Mouse (Mus musculus) intestine, embryonic 15.5 days (tissue): ENCODE data around the gene Sytl3. TPM values are rescaled to one million over a fixed set of nuclear protein-coding genes. Genes with fewer than 3 reads are reported as not detected.

Experiments
- ATAC-seq: fragments of 200-750 bp; cut with Nextera tagmentation; 2 replicates; pipeline ENCODE4 v1.8.0; 2017; ENCODE audit warnings: moderate TSS enrichment, moderate library complexity
- H3K27ac ChIP-seq: fragments of 300-500 bp; sonication (generic); 2 replicates; pipeline ENCODE4 v1.5.1; 2015; ENCODE audit warnings: mild to moderate bottlenecking, inconsistent platforms
- H3K27me3 ChIP-seq: fragments of 300-500 bp; sonication (generic); replicated peaks from 2 replicates; pipeline ENCODE4 v1.6.1; 2015; ENCODE audit warnings: inconsistent platforms
- H3K36me3 ChIP-seq: fragments of 300-500 bp; sonication (generic); 2 replicates; pipeline ENCODE4 v1.6.1; 2015; ENCODE audit warnings: inconsistent platforms
- H3K4me1 ChIP-seq: fragments of 300-500 bp; sonication (generic); replicated peaks from 2 replicates; pipeline ENCODE4 v1.6.1; 2015; ENCODE audit warnings: inconsistent platforms
- H3K4me2 ChIP-seq: fragments of 300-500 bp; sonication (generic); replicated peaks from 2 replicates; pipeline ENCODE4 v1.6.1; 2015; ENCODE audit warnings: mild to moderate bottlenecking, inconsistent platforms
- H3K4me3 ChIP-seq: fragments of 300-500 bp; sonication (generic); replicated peaks from 2 replicates; pipeline ENCODE4 v1.5.1; 2015; ENCODE audit warnings: inconsistent platforms
- H3K9ac ChIP-seq: fragments of 300-500 bp; sonication (generic); 2 replicates; pipeline ENCODE4 v1.6.1; 2015; ENCODE audit warnings: inconsistent platforms
- H3K9me3 ChIP-seq: fragments of 300-500 bp; sonication (generic); 2 replicates; pipeline ENCODE4 v1.6.1; 2016; ENCODE audit warnings: inconsistent platforms
- WGBS: fragments of 180-500 bp; shearing (Covaris S2); methylation state at CpG from one replicate; pipeline ENCODE4 v1.1.7; 2015; 5-methylcytosine and 5-hydroxymethylcytosine counted together
- polyA plus RNA-seq: library from polyadenylated mRNA; unstranded; fragments of >200 nt; fragmentation: Nextera tagmentation; extraction: Ambion mirVana; gene quantifications from 2 replicates; pipeline ENCODE4 v1.2.1, GENCODE M21; 2015

The Sytl3 gene
- polyA plus RNA-seq, 1 experiment from 2014 or later = 1.9 TPM

DNA sequence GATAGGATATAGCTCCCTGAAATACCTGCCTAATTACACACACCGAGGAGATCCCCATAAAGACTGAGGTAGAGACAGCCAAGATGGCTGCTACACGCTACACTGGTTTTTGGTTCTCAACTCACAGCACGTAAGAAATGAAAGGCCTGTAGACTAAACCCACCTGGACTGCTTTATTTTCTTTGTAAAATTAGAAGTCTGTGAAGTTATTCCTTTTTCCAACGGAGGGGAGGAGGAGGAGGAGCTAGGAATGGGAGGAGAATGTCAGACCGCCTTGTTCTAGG lies 113.5 kb downstream of the Sytl3 start:
- Histone ChIP-seq H3K27me3 (no peaks in the 10 kb centered on the region), H3K9ac (no peak overlapping the region), H3K27ac (no peak overlapping the region), H3K36me3 (no peaks in the 10 kb centered on the region), H3K9me3 (no peaks in the 10 kb centered on the region), H3K4me3 (no peak overlapping the region), H3K4me1 (peaks cover 29% of the 10 kb centered on the region; the same call in 1 of the 2 replicates), H3K4me2 (no peak overlapping the region)
- WGBS = 68% methylated on average over 5 of the region's 5 CpGs
- ATAC-seq = no peak

DNA sequence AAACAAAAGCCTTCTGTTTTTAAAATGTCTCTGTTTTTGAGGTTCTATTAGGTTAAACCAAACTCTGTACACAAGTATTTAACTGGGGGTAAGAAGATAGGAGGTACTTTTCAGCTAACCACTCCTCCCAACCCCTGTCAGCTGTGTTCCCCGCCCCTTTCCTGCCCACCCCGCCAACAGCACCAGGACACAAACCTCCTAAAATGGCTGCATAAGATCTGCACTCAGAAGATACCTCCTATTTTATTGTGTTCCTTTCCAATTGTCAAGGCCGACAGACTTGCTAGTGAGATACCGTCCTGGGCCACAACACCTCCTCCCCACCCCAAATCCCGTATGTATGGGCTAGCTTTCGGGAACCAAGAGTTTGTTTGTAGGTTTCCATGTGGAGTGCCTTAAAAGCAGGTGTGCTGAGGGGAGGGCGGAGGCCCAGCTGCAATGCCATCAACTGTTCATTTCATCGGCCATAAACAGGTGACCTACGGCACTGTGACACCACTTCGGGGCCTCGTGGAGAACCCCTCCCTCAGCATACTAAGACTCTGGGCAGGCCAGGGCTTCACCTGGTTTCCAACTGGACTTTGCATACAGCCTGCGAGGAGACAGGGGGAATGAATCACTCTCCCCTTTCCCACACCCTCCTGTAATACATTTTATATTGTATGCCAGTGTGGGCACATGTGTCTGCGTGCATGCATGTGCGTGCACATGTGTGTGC lies 114.5 kb downstream of the Sytl3 start:
- H3K4me2 ChIP-seq = peak overlapping the region; percentile 15; the same call in 1 of the 2 replicates
- peak; percentile 83 for ATAC-seq
- H3K9ac ChIP-seq = no peak overlapping the region
- no peak overlapping the region for H3K4me3 ChIP-seq
- H3K9me3 ChIP-seq = no peaks in the 10 kb centered on the region
- no peak overlapping the region for H3K27ac ChIP-seq
- H3K4me1 ChIP-seq = peaks cover 30% of the 10 kb centered on the region
- WGBS = 70% methylated on average over 14 of the region's 14 CpGs
- no peaks in the 10 kb centered on the region for H3K36me3 ChIP-seq
- no peaks in the 10 kb centered on the region for H3K27me3 ChIP-seq

DNA sequence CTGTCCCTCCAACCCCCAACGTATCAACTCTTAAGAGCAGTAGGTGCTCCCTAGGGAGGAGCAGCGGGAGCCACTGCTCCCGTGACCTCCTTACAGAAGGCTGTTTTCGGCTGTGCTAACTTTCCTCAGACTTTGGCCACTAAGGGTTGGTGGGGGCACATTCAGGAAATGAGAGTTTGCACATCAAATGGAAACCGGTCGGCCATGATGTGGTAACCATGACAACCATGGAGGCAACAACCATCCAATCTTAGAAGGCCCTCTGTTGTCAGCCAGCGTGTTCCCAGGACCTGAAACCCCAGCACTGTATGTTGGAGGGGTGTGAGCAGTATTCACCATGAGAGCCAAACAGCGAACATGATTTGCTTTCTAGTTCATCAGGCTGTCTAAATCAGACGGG lies 116.3 kb downstream of the Sytl3 start:
- Histone ChIP-seq H3K9me3 (no peaks in the 10 kb centered on the region), H3K27me3 (no peaks in the 10 kb centered on the region), H3K27ac (no peak overlapping the region), H3K36me3 (no peaks in the 10 kb centered on the region), H3K4me3 (no peak overlapping the region), H3K4me1 (peaks cover 36% of the 10 kb centered on the region), H3K9ac (no peak overlapping the region), H3K4me2 (no peak overlapping the region)
- no peak for ATAC-seq
- WGBS = 82% methylated on average over 9 of the region's 9 CpGs

DNA sequence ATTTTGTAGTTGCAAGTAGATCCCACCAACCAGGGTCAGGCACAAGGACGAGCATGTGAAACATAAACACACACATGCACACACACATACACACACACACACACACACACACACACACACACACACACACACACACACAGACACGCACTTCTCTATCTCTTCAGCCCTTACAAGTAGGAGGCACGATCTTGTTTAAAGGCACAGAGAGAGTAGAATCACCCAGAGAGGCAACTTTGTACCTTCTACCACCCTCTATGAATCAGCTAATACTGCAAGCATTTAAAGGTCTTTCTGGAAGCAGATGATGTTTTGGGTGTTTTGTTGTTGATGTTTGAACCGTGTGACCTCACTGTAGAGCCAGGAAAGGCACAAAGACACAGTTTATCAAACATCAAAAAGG lies 116.8 kb downstream of the Sytl3 start:
- H3K4me1 ChIP-seq = peaks cover 36% of the 10 kb centered on the region
- H3K4me2 ChIP-seq = no peak overlapping the region
- ATAC-seq = no peak
- no peak overlapping the region for H3K9ac ChIP-seq
- no peaks in the 10 kb centered on the region for H3K9me3 ChIP-seq
- no peak overlapping the region for H3K4me3 ChIP-seq
- H3K27ac ChIP-seq = no peak overlapping the region
- no peaks in the 10 kb centered on the region for H3K27me3 ChIP-seq
- WGBS = 61% methylated on average over 4 of the region's 4 CpGs
- H3K36me3 ChIP-seq = no peaks in the 10 kb centered on the region

DNA sequence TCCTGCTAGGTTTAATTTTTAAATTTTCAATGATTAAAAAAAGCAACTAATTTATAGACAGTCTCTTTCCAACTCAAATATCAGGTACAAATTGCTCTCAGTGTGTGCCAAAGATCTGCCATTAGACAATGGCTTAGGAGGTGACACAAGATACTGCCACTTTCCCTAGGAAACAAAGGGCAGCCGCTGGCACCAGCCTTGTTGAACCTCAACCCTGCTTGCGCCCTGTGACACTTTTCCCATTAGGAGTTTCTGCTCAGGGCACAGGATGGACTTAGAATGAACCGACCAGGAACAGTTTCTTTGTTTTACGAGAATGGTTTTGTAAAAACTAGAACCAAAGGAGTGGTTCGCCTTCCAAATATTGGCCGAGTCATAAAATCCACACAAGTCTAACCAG lies 117.2 kb downstream of the Sytl3 start:
- H3K9me3 ChIP-seq = no peaks in the 10 kb centered on the region
- H3K36me3 ChIP-seq = no peaks in the 10 kb centered on the region
- no peak overlapping the region for H3K4me3 ChIP-seq
- peak overlapping the region; percentile 88; the same call in 1 of the 2 replicates for H3K4me2 ChIP-seq
- 47% methylated on average over 6 of the region's 6 CpGs for WGBS
- no peak overlapping the region for H3K9ac ChIP-seq
- peaks cover 36% of the 10 kb centered on the region for H3K4me1 ChIP-seq
- no peaks in the 10 kb centered on the region for H3K27me3 ChIP-seq
- H3K27ac ChIP-seq = no peak overlapping the region
- no peak for ATAC-seq

DNA sequence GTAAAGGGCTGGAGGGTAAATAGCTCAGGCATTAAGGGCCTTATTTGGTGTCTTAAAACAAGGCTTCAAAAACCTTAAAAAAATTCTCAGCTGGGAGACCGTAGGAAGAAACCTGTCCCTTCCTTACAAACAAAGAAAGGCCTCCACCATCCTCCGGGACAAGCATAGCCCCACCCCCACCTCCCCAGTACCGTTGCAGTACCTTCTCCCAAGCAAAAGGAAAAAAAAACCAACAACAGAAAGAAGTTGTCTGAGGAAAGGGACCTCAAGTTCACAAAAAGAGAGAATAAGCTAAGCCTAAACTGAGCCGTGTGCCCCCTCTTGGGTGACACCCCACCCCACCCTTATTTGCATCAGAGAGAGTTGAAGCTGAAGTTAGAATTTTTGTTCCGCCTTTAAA lies 117.7 kb downstream of the Sytl3 start:
- ATAC-seq = no peak
- H3K27ac ChIP-seq = no peak overlapping the region
- no peaks in the 10 kb centered on the region for H3K9me3 ChIP-seq
- WGBS = 34% methylated on average over 5 of the region's 5 CpGs
- no peaks in the 10 kb centered on the region for H3K27me3 ChIP-seq
- H3K36me3 ChIP-seq = no peaks in the 10 kb centered on the region
- peaks cover 36% of the 10 kb centered on the region for H3K4me1 ChIP-seq
- no peak overlapping the region for H3K9ac ChIP-seq
- H3K4me3 ChIP-seq = no peak overlapping the region
- peak overlapping the region; percentile 88; the same call in 1 of the 2 replicates for H3K4me2 ChIP-seq

DNA sequence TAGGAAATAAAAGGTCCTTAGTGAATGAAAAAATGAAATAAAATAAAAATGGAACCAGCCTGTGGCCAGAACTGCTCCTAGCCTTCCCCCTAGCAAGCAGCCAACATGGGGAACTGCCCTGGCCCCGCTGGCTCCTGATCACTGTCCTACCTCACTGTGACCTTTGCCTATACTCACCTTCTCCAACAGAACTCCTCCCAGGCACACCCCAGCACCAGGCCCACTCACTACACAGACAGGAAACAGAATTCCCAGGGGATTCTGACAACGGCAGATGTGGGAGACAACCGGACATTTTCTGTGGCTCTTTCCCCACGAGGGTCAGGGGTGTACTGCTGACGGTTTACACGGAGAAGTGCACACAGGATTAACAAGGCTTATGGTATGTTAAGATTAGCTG lies 118.2 kb downstream of the Sytl3 start:
- H3K27ac ChIP-seq = 0 out of 2 replicates have a peak overlapping the region, but pooled peaks have one; percentile 56
- no peaks in the 10 kb centered on the region for H3K27me3 ChIP-seq
- H3K9me3 ChIP-seq = no peaks in the 10 kb centered on the region
- peak overlapping the region; percentile 88 for H3K4me2 ChIP-seq
- H3K4me1 ChIP-seq = peaks cover 34% of the 10 kb centered on the region
- no peaks in the 10 kb centered on the region for H3K36me3 ChIP-seq
- H3K4me3 ChIP-seq = no peak overlapping the region
- no peak overlapping the region for H3K9ac ChIP-seq
- 52% methylated on average over 6 of the region's 6 CpGs for WGBS
- no peak for ATAC-seq

DNA sequence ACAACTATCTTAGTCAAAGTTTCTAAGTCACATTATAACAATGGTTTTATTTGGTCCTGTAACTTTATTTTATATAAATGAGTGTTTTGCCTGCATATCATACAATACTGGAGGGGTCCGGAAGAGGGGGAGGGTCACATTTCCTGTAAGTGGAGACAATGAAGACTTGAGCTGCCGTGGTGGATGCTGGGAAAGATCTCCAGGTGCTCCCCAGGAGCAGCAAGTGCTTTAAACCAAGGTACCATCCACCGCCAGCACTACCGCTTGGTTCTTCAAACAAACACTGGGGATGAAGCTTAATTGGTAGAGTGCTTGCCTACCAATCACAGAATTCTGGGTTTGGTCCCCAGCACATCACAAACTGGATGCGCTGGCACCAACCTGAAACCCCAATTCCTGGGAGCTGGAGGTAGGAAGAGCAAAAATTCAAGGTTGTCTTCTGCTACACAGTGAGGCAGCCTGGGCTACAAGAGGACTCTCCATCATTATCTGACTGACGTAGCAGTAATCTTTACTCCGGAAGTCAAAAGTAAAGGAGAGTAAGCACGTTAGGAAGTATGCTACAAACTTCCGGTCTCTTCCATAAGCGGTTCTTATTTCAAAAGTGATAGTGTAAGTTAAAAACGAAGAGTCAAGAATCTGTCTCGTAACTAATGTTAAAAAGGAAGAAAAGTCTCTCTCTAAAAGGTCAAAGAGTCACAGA lies 118.9 kb downstream of the Sytl3 start:
- no peaks in the 10 kb centered on the region for H3K36me3 ChIP-seq
- H3K27ac ChIP-seq = peak overlapping the region; percentile 30; the same call in 1 of the 2 replicates
- no peaks in the 10 kb centered on the region for H3K9me3 ChIP-seq
- H3K4me3 ChIP-seq = no peak overlapping the region
- H3K4me1 ChIP-seq = peaks cover 35% of the 10 kb centered on the region
- WGBS = 56% methylated on average over 12 of the region's 12 CpGs
- no peaks in the 10 kb centered on the region for H3K27me3 ChIP-seq
- ATAC-seq = no peak
- H3K4me2 ChIP-seq = peak overlapping the region; percentile 88
- H3K9ac ChIP-seq = no peak overlapping the region

DNA sequence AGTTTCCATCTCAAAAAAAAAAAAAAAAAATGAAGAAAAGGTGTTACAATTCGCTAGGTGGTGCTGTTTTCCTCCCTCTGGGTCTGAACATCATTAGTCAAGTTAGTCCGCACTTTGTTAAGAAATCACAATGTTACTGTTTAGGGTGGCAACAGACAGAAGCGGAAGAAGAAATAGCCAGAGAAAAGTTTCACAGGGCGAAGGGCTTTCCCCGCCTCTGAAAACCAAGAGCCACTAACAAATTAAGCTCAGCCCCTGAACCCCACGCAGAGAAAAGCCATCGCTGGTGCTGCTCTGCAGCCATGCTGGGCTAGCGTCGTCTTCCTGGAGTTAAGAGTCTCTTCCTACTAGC lies 119.4 kb downstream of the Sytl3 start:
- ATAC-seq = no peak
- no peaks in the 10 kb centered on the region for H3K36me3 ChIP-seq
- H3K9me3 ChIP-seq = no peaks in the 10 kb centered on the region
- H3K4me3 ChIP-seq = peak overlapping the region; percentile 86
- H3K27ac ChIP-seq = peak overlapping the region; percentile 81
- peak overlapping the region; percentile 88 for H3K4me2 ChIP-seq
- peak overlapping the region; percentile 48 for H3K9ac ChIP-seq
- peaks cover 35% of the 10 kb centered on the region for H3K4me1 ChIP-seq
- WGBS = 2% methylated on average over 9 of the region's 9 CpGs
- no peaks in the 10 kb centered on the region for H3K27me3 ChIP-seq

DNA sequence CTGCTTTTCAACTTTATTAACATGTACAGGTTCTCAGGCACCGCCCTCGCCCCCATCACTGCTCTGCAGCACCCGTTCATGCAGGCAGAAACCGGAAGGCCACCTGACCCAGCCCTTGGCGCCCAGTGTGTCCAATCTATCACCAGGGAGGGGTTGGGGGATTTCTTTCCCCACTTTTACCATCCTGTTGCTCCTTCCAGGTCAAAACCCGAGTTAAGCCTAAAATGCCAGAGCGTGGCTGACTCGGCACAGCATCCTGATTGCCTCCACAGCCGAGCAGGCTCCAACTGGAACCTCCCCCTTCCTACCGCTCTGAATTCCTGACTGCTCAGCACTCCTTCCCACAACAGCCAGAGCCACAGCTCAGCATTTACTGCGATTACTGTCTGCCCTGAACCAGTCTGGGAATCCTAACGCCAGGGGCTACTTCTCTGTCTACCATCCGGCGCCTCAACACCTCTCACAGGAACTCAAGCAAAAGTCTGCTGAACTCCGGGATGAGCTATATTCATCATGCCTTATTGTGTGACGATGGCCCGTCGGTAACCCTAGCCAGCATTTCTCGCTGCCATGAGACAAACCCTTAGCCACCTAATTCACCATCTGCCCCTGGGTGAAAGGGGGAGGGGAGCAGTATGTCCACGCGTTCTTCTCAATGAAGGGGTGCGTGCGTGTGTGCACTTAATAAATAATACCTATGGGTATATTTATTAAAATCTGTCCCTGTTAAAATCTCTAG lies 120.0 kb downstream of the Sytl3 start:
- Histone ChIP-seq H3K9ac (peak overlapping the region; percentile 48), H3K4me3 (peak overlapping the region; percentile 86), H3K36me3 (no peaks in the 10 kb centered on the region), H3K27me3 (no peaks in the 10 kb centered on the region), H3K4me1 (peaks cover 30% of the 10 kb centered on the region), H3K9me3 (no peaks in the 10 kb centered on the region), H3K27ac (peak overlapping the region; percentile 81), H3K4me2 (peak overlapping the region; percentile 88)
- ATAC-seq = peak; percentile 11; the same call in 1 of the 2 replicates
- WGBS = 6% methylated on average over 23 of the region's 23 CpGs

DNA sequence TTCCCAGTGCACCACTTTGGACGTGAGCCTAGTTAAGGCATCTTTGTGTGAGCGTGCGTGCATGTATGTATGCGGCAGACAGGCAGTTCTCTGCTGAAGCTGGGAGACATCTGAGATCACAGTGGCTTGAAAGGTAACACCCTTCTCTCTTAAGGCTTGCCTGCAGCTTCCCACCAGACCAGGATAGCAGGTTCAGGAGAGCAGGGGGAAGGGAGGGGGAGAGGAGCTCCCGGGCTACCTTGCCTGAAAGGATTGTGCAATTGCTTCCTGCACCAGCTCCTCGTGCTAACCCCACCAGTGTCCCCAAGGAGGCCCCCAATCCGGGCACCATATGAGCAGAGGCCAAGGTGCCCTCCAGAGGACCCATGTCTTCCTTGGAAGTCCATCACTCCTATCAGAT lies 120.7 kb downstream of the Sytl3 start:
- H3K27me3 ChIP-seq = no peaks in the 10 kb centered on the region
- 19% methylated on average over 7 of the region's 7 CpGs for WGBS
- H3K4me1 ChIP-seq = peaks cover 28% of the 10 kb centered on the region
- 0 out of 2 replicates have a peak, but pooled peaks have one; percentile 5 for ATAC-seq
- peak overlapping the region; percentile 86 for H3K4me3 ChIP-seq
- no peaks in the 10 kb centered on the region for H3K36me3 ChIP-seq
- H3K27ac ChIP-seq = peak overlapping the region; percentile 81
- H3K4me2 ChIP-seq = peak overlapping the region; percentile 88
- peak overlapping the region; percentile 48; the same call in 1 of the 2 replicates for H3K9ac ChIP-seq
- H3K9me3 ChIP-seq = no peaks in the 10 kb centered on the region

DNA sequence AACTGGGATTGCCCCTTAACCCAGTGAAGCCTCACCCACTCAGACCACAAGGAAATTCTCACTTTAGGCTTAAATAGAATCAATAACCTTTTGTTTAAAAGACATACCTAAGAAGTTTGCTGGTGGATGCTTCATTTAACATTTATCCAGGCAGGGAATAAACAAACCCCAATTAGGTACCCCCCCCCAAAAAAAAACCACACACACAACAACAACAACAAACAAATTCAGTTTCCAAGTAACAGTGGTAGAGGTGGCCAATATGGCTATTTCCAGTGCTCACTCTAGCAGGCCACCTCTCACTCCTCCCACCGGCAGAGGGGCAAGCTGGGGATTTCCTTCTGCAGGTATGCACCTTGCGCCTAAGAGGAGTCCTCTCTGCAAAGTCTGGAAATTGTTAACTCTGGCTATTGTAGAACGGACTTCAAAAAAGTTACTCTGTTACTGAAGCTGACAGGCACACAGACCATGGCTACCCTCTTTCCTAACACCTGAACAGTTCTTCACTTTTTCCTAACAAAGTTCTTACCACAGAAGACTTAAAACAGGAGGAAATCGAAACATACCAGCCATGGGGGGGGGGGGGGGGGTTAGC lies 121.7 kb downstream of the Sytl3 start:
- ATAC-seq = no peak
- WGBS = 38% methylated on average over 4 of the region's 4 CpGs
- Histone ChIP-seq H3K9me3 (no peaks in the 10 kb centered on the region), H3K9ac (no peak overlapping the region), H3K27ac (0 out of 2 replicates have a peak overlapping the region, but pooled peaks have one; percentile 27), H3K4me1 (peaks cover 28% of the 10 kb centered on the region), H3K4me3 (peak overlapping the region; percentile 86), H3K36me3 (no peaks in the 10 kb centered on the region), H3K4me2 (peak overlapping the region; percentile 88), H3K27me3 (no peaks in the 10 kb centered on the region)
